Mouse (Mus musculus): ENCODE measurements around the gene Olfr826. TPM values are rescaled to one million over a fixed set of nuclear protein-coding genes. Genes with fewer than 3 reads are reported as not detected.
"Not testable (repeated sequence)": the region's sequence is repeated elsewhere in the genome, so short reads cannot be mapped to it uniquely, and the experiment has no call there.

Gene Olfr826
- polyA plus RNA-seq (2015; fragmentation: Nextera tagmentation; extraction: Ambion mirVana): not detected in 2 replicates

- no peak within 1 kb of the TSS for H3K4me3 ChIP-seq (replicated peaks)
- no peak for ATAC-seq
- WGBS: 71% methylated on average over 1 of the region's 1 CpGs
Measured at GRCm38 (mm10) chr10:130184086-130184485, at the start of gene Olfr826. Gene Olfr826 (minus strand): TSS chr10:130184186.

GRCm38 (mm10) chr10:130232117-130232516 is 48.1 kb upstream of the Olfr826 start:
- H3K27ac ChIP-seq: no peak overlapping the region
- WGBS: 68% methylated on average over 1 of the region's 1 CpGs
- no peak overlapping the region for H3K4me3 ChIP-seq (replicated peaks)
- ATAC-seq: no peak
- H3K4me2 ChIP-seq (replicated peaks): no peak overlapping the region
- no peaks in the 10 kb centered on the region for H3K36me3 ChIP-seq
- H3K27me3 ChIP-seq (replicated peaks): no peaks in the 10 kb centered on the region
- no peak overlapping the region for H3K9ac ChIP-seq
- H3K4me1 ChIP-seq (replicated peaks): no peaks in the 10 kb centered on the region
- no peaks in the 10 kb centered on the region for H3K9me3 ChIP-seq

More at GRCm38 (mm10) chr10:130184086-130184485, at the start of gene Olfr826:
- no peaks in the 10 kb centered on the region for H3K4me1 ChIP-seq (replicated peaks)
- H3K9me3 ChIP-seq: no peaks in the 10 kb centered on the region
- no peaks in the 10 kb centered on the region for H3K36me3 ChIP-seq
- no peak within 1 kb of the TSS for H3K27ac ChIP-seq
- no peak within 1 kb of the TSS for H3K4me2 ChIP-seq (replicated peaks)
- H3K27me3 ChIP-seq (replicated peaks): no peaks in the 10 kb centered on the region
- H3K9ac ChIP-seq: no peak within 1 kb of the TSS

GRCm38 (mm10) chr10:130229584-130229983 is 45.6 kb upstream of the Olfr826 start:
- H3K36me3 ChIP-seq: no peaks in the 10 kb centered on the region
- no peak overlapping the region for H3K4me3 ChIP-seq (replicated peaks)
- no peaks in the 10 kb centered on the region for H3K4me1 ChIP-seq (replicated peaks)
- H3K27me3 ChIP-seq (replicated peaks): no peaks in the 10 kb centered on the region
- no peaks in the 10 kb centered on the region for H3K9me3 ChIP-seq
- no peak overlapping the region for H3K4me2 ChIP-seq (replicated peaks)
- whole genome bisulfite sequencing: 89% methylated on average over 5 of the region's 5 CpGs
- no peak overlapping the region for H3K9ac ChIP-seq
- no peak for ATAC-seq
- no peak overlapping the region for H3K27ac ChIP-seq

DNA sequence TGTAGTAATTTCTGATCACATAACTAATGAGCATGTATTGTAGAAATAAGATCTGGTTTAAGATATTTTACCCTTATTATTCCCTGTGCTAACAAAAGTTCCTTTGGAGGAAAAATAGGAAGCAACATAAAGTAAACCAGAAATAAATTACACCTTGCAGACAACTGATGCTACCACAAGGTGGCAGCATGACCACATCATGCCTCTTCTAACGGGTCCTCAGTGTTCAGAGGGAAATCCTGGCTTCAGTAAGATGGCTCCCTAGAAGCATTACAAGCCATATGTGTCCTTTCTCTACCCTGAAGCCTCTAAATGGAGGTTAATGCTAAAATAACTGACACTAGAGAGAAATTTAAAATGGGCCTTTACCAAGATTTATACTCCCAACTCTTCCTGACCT is 44.3 kb upstream of the Olfr826 start:
- H3K27ac ChIP-seq: no peak overlapping the region
- peak; percentile 72; the same call in 1 of the 2 replicates for ATAC-seq
- no peak overlapping the region for H3K4me3 ChIP-seq (replicated peaks)
- no peaks in the 10 kb centered on the region for H3K27me3 ChIP-seq (replicated peaks)
- H3K4me2 ChIP-seq (replicated peaks): no peak overlapping the region
- WGBS: 3% methylated on average over 1 of the region's 1 CpGs
- no peaks in the 10 kb centered on the region for H3K9me3 ChIP-seq
- H3K4me1 ChIP-seq (replicated peaks): no peaks in the 10 kb centered on the region
- H3K36me3 ChIP-seq: no peaks in the 10 kb centered on the region
- no peak overlapping the region for H3K9ac ChIP-seq

DNA sequence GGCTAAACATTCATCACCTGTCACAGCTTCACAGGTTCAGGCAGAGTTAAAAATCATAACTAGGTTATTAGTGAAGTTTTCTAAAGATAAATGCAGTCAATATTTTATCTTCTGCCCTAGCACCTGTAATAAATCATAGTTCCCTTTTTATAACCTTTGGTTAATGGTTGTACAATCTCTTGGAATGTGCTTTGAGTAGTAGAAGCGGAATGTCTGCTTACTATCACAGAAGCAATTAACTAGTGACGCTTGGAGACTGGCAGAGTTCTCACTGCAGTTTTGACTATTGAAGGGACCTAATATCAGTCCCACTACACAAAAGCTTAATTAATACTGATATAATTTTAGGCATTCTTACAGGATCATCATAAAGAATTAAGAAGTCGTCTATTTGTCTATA is 41.0 kb upstream of the Olfr826 start:
- Histone ChIP-seq H3K4me2 (replicated peaks) (no peak overlapping the region), H3K9ac (no peak overlapping the region), H3K4me1 (replicated peaks) (no peaks in the 10 kb centered on the region), H3K27ac (no peak overlapping the region), H3K4me3 (replicated peaks) (no peak overlapping the region), H3K36me3 (no peaks in the 10 kb centered on the region), H3K27me3 (replicated peaks) (no peaks in the 10 kb centered on the region), H3K9me3 (no peaks in the 10 kb centered on the region)
- peak; percentile 92 for ATAC-seq
- WGBS: 43% methylated on average over 3 of the region's 3 CpGs

- WGBS: 82% methylated on average over 1 of the region's 1 CpGs
- H3K27me3 ChIP-seq (replicated peaks): no peaks in the 10 kb centered on the region
- H3K9ac ChIP-seq: no peak within 1 kb of the TSS
- no peak within 1 kb of the TSS for H3K4me3 ChIP-seq (replicated peaks)
- no peak within 1 kb of the TSS for H3K4me2 ChIP-seq (replicated peaks)
- no peak within 1 kb of the TSS for H3K27ac ChIP-seq
- H3K4me1 ChIP-seq (replicated peaks): no peaks in the 10 kb centered on the region
- no peaks in the 10 kb centered on the region for H3K36me3 ChIP-seq
- no peaks in the 10 kb centered on the region for H3K9me3 ChIP-seq
- no peak for ATAC-seq
Measured at GRCm38 (mm10) chr10:130214303-130214702, 30.3 kb upstream of the Olfr826 start, which contains the start of gene Olfr827. Gene Olfr827 (minus strand): TSS chr10:130214403.

GRCm38 (mm10) chr10:130166666-130167065 is 17.3 kb downstream of the Olfr826 start, which contains the start of gene Olfr825:
Gene Olfr825 (minus strand): TSS chr10:130166766.
- no peak within 1 kb of the TSS for H3K4me2 ChIP-seq (replicated peaks)
- no peak within 1 kb of the TSS for H3K9ac ChIP-seq
- ATAC-seq: no peak
- no peaks in the 10 kb centered on the region for H3K27me3 ChIP-seq (replicated peaks)
- no peak within 1 kb of the TSS for H3K4me3 ChIP-seq (replicated peaks)
- no peaks in the 10 kb centered on the region for H3K36me3 ChIP-seq
- no peaks in the 10 kb centered on the region for H3K4me1 ChIP-seq (replicated peaks)
- H3K27ac ChIP-seq: no peak within 1 kb of the TSS
- no peaks in the 10 kb centered on the region for H3K9me3 ChIP-seq

DNA sequence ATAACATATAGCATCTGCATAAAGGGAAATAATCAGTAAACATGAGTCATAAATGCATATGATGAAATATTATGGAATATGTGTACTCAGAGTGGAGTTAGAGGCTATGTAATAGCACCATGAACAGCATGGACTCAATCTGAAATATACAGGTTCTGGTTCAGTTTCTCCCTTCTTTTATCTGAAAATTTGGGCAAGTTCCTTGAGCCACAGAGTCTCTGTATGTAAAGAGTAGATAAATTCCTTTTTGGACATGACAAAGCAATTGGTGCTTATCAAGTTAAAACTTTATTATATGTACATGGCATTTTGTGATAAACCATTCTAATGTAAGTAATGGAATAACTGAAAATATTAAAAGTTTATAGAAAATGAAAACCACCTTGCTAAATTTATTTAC is 18.8 kb downstream of the Olfr826 start:
- no peaks in the 10 kb centered on the region for H3K9me3 ChIP-seq
- ATAC-seq: no peak

GRCm38 (mm10) chr10:130144121-130144520 is 39.9 kb downstream of the Olfr826 start:
- no peaks in the 10 kb centered on the region for H3K4me1 ChIP-seq (replicated peaks)
- no peaks in the 10 kb centered on the region for H3K9me3 ChIP-seq
- no peak overlapping the region for H3K4me3 ChIP-seq (replicated peaks)
- no peak overlapping the region for H3K9ac ChIP-seq
- no peak overlapping the region for H3K4me2 ChIP-seq (replicated peaks)
- no peaks in the 10 kb centered on the region for H3K27me3 ChIP-seq (replicated peaks)
- no peaks in the 10 kb centered on the region for H3K36me3 ChIP-seq
- 74% methylated on average over 5 of the region's 5 CpGs for WGBS
- no peak for ATAC-seq
- no peak overlapping the region for H3K27ac ChIP-seq

More for the DNA sequence above, 18.8 kb downstream of the Olfr826 start:
- Histone ChIP-seq H3K36me3 (no peaks in the 10 kb centered on the region), H3K27me3 (replicated peaks) (no peaks in the 10 kb centered on the region), H3K27ac (no peak overlapping the region), H3K4me3 (replicated peaks) (no peak overlapping the region), H3K4me2 (replicated peaks) (no peak overlapping the region), H3K4me1 (replicated peaks) (no peaks in the 10 kb centered on the region), H3K9ac (no peak overlapping the region)

DNA sequence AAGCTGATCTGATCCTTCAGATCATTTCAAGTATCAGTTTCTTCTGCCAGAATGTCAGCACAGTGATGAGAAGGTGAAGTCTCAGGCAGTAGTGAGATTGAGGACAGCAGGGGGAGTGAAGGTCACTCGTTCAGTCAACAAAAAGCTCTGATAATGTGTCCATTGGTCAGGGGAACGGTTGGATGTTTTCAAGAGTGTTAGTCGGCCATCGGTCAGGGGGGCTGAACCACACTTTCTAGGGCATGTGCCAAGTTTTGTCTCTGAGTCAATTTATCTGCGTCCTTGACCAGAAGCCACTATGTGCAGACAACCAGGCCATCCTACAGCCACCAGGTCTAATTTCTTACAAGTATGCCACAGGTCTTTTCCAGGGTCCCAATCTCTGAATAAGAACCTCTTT is 41.5 kb downstream of the Olfr826 start:
- not testable (repeated sequence) for ATAC-seq; H3K27ac ChIP-seq; H3K4me2 ChIP-seq (replicated peaks); H3K27me3 ChIP-seq (replicated peaks); H3K9me3 ChIP-seq; H3K4me1 ChIP-seq (replicated peaks); H3K36me3 ChIP-seq; H3K9ac ChIP-seq; H3K4me3 ChIP-seq (replicated peaks)
- WGBS: 80% methylated on average over 5 of the region's 5 CpGs

- ATAC-seq: no peak
- no peaks in the 10 kb centered on the region for H3K36me3 ChIP-seq
- H3K27me3 ChIP-seq (replicated peaks): no peaks in the 10 kb centered on the region
- no peaks in the 10 kb centered on the region for H3K4me1 ChIP-seq (replicated peaks)
- no peak overlapping the region for H3K4me3 ChIP-seq (replicated peaks)
- no peaks in the 10 kb centered on the region for H3K9me3 ChIP-seq
- no peak overlapping the region for H3K9ac ChIP-seq
- H3K4me2 ChIP-seq (replicated peaks): no peak overlapping the region
- no peak overlapping the region for H3K27ac ChIP-seq
Measured at GRCm38 (mm10) chr10:130134811-130135210, 49.2 kb downstream of the Olfr826 start.

DNA sequence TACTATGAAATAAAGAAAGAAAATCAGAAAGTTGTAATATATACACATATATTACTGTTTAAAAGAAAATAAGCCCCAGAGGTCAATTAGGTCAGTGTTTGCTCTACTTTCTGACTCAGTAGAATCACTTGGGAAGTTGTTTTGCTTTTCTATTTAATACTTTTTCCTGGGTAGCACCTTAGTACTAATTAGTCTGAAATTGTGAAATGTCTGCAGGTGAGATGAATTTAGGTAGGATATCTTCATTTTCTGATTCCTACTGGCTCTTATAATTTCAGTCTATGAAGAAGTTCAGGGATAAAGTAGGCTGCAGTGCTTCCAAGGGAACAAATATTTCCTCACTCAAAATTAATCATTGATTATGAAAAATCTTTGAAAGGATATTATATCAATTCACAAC is 54.1 kb downstream of the Olfr826 start, which contains the start of gene Olfr824:
Gene Olfr824, minus strand, starts transcription at position 101 of the 400 bp plus-strand sequence.
- not testable (repeated sequence) for H3K27ac ChIP-seq; H3K9me3 ChIP-seq; H3K36me3 ChIP-seq; H3K4me3 ChIP-seq (replicated peaks); H3K4me2 ChIP-seq (replicated peaks); ATAC-seq; H3K27me3 ChIP-seq (replicated peaks); H3K9ac ChIP-seq; H3K4me1 ChIP-seq (replicated peaks)

Data from intestine, embryonic 15.5 days (tissue).